Mouse (Mus musculus) B cell, adult 62 days (primary cell): ENCODE data around the gene Ly6g6e. TPM values are rescaled to one million over a fixed set of nuclear protein-coding genes. Genes with fewer than 3 reads are reported as not detected.

Experiments
- total RNA-seq: library from RNA; stranded (reverse); gene quantifications from 4 replicates; pipeline ENCODE4 v1.2.4, GENCODE M21; 2023

The Ly6g6e gene
- total RNA-seq, 1 experiment from 2014 or later, result not detected

Other genes starting within 250 kb of the Ly6g6e start
- 70.2 to 78.8 TPM (median 74.6 TPM) in 4 replicates for gene Stk19, start 240.0 kb upstream of the Ly6g6e start, total RNA-seq
- gene Dxo, start 239.9 kb upstream of the Ly6g6e start, total RNA-seq, result 83.3 to 87.2 TPM (median 86.2 TPM) in 4 replicates
- 99.2 to 119 TPM (median 104 TPM) in 4 replicates for gene Skiv2l, start 226.7 kb upstream of the Ly6g6e start, total RNA-seq
- gene Nelfe, start 226.5 kb upstream of the Ly6g6e start, total RNA-seq, result 31.6 to 38.4 TPM (median 32.6 TPM) in 4 replicates
- gene Cfb, start 214.4 kb upstream of the Ly6g6e start, total RNA-seq, result 0.60 TPM in 1 of 4 replicates, not detected in the others
- gene Zbtb12, start 197.4 kb upstream of the Ly6g6e start, total RNA-seq, result 11.5 to 12.8 TPM (median 11.9 TPM) in 4 replicates
- gene Gm20547, start 194.9 kb upstream of the Ly6g6e start, total RNA-seq, result not detected in 4 replicates
- 1.6 to 3.1 TPM (median 3.1 TPM) in 4 replicates for gene C2, start 178.6 kb upstream of the Ly6g6e start, total RNA-seq
- gene Ehmt2, start 178.4 kb upstream of the Ly6g6e start, total RNA-seq, result 145 to 166 TPM (median 150 TPM) in 4 replicates
- not detected in 4 replicates for gene Slc44a4, start 162.4 kb upstream of the Ly6g6e start, total RNA-seq
- gene Neu1, start 145.6 kb upstream of the Ly6g6e start, total RNA-seq, result 91.5 to 104 TPM (median 98.0 TPM) in 4 replicates
- 143 to 677 TPM (median 225 TPM) in 4 replicates for gene Hspa1b, start 117.7 kb upstream of the Ly6g6e start, total RNA-seq
- gene Gm20481, start 107.0 kb upstream of the Ly6g6e start, total RNA-seq, result 1.1 TPM in 1 of 4 replicates, not detected in the others
- 69.3 to 362 TPM (median 119 TPM) in 4 replicates for gene Hspa1a, start 104.7 kb upstream of the Ly6g6e start, total RNA-seq
- gene Hspa1l, start 104.2 kb upstream of the Ly6g6e start, total RNA-seq, result 0.24 to 0.40 TPM in 2 of 4 replicates, not detected in the others
- gene Lsm2, start 95.0 kb upstream of the Ly6g6e start, total RNA-seq, result 27.8 to 35.0 TPM (median 28.9 TPM) in 4 replicates
- 237 to 278 TPM (median 258 TPM) in 4 replicates for gene Vars, start 75.9 kb upstream of the Ly6g6e start, total RNA-seq
- 0.28 to 0.52 TPM (median 0.30 TPM) in 4 replicates for gene Vwa7, start 60.3 kb upstream of the Ly6g6e start, total RNA-seq
- gene Sapcd1, start 48.9 kb upstream of the Ly6g6e start, total RNA-seq, result 3.0 to 6.4 TPM (median 4.1 TPM) in 4 replicates
- 8.7 to 15.9 TPM (median 11.2 TPM) in 4 replicates for gene Msh5, start 30.2 kb upstream of the Ly6g6e start, total RNA-seq
- 185 to 195 TPM (median 191 TPM) in 4 replicates for gene Clic1, start 26.9 kb upstream of the Ly6g6e start, total RNA-seq
- gene Ddah2, start 17.9 kb upstream of the Ly6g6e start, total RNA-seq, result 2.2 to 6.0 TPM (median 4.3 TPM) in 4 replicates
- not detected in 4 replicates for gene Ly6g6c, start 11.5 kb upstream of the Ly6g6e start, total RNA-seq
- not detected in 4 replicates for gene Mpig6b, start 10.7 kb upstream of the Ly6g6e start, total RNA-seq
- gene Ly6g6d, start 1.2 kb downstream of the Ly6g6e start, total RNA-seq, result not detected in 4 replicates
- not detected in 4 replicates for gene Ly6g6f, start 8.7 kb downstream of the Ly6g6e start, total RNA-seq
- 72.8 to 85.6 TPM (median 76.5 TPM) in 4 replicates for gene Abhd16a, start 12.4 kb downstream of the Ly6g6e start, total RNA-seq
- gene Ly6g5c, start 31.4 kb downstream of the Ly6g6e start, total RNA-seq, result not detected in 4 replicates
- gene Ly6g5b, start 38.5 kb downstream of the Ly6g6e start, total RNA-seq, result 0.66 to 1.6 TPM (median 1.3 TPM) in 4 replicates
- 19.6 to 24.1 TPM (median 22.1 TPM) in 4 replicates for gene Gpank1, start 44.6 kb downstream of the Ly6g6e start, total RNA-seq
- gene Csnk2b, start 45.2 kb downstream of the Ly6g6e start, total RNA-seq, result 114 to 130 TPM (median 122 TPM) in 4 replicates
- 12.0 to 17.1 TPM (median 14.5 TPM) in 4 replicates for gene D17H6S53E, start 49.5 kb downstream of the Ly6g6e start, total RNA-seq
- 1.2 to 1.6 TPM in 2 of 4 replicates, not detected in the others for gene Apom, start 55.1 kb downstream of the Ly6g6e start, total RNA-seq
- 465 to 496 TPM (median 476 TPM) in 4 replicates for gene Bag6, start 58.3 kb downstream of the Ly6g6e start, total RNA-seq
- 337 to 364 TPM (median 345 TPM) in 4 replicates for gene Prrc2a, start 88.0 kb downstream of the Ly6g6e start, total RNA-seq
- 2.7 to 6.9 TPM (median 4.0 TPM) in 4 replicates for gene Aif1, start 99.2 kb downstream of the Ly6g6e start, total RNA-seq
- gene Lst1, start 111.5 kb downstream of the Ly6g6e start, total RNA-seq, result 33.5 to 53.9 TPM (median 46.9 TPM) in 4 replicates
- 591 to 612 TPM (median 606 TPM) in 4 replicates for gene Ltb, start 117.5 kb downstream of the Ly6g6e start, total RNA-seq
- 9.1 to 13.6 TPM (median 11.4 TPM) in 4 replicates for gene Tnf, start 125.1 kb downstream of the Ly6g6e start, total RNA-seq
- gene Lta, start 128.4 kb downstream of the Ly6g6e start, total RNA-seq, result 39.2 to 45.1 TPM (median 41.7 TPM) in 4 replicates
- gene Gm16181, start 143.9 kb downstream of the Ly6g6e start, total RNA-seq, result not detected in 4 replicates
- gene Atp6v1g2, start 156.8 kb downstream of the Ly6g6e start, total RNA-seq, result 1.7 to 4.6 TPM (median 2.7 TPM) in 4 replicates
- gene Nfkbil1, start 158.9 kb downstream of the Ly6g6e start, total RNA-seq, result 11.2 to 14.6 TPM (median 13.4 TPM) in 4 replicates
- gene Ddx39b, start 164.8 kb downstream of the Ly6g6e start, total RNA-seq, result 399 to 443 TPM (median 429 TPM) in 4 replicates
- gene H2-D1, start 185.8 kb downstream of the Ly6g6e start, total RNA-seq, result 1,754 to 1,882 TPM (median 1,817 TPM) in 4 replicates
- 10.1 to 16.4 TPM (median 11.8 TPM) in 4 replicates for gene H2-Q1, start 243.5 kb downstream of the Ly6g6e start, total RNA-seq